Mouse (Mus musculus) kidney, adult 11 months (tissue): ENCODE measurements at regions not wholly inside any gene's neighbourhood (a gene's known extent, or its start where the extent isn't known, plus 50 kb on each side); places are given as distances from the start of the nearest gene placed in this dataset.
"Not testable (repeated sequence)": the region's sequence is repeated elsewhere in the genome, so short reads cannot be mapped to it uniquely, and the experiment has no call there.

Source experiments
- DNase-seq: peaks from one replicate; pipeline ENCODE4 v3.0.0; 2022

GRCm38 (mm10) chr2:10658317-10658716 is 288.0 kb downstream of the Sfmbt2 start:
- DNase-seq = no peak

- DNase-seq = not testable (repeated sequence)
These were observed 297.6 kb downstream of the Sfmbt2 start for GRCm38 (mm10) chr2:10667915-10668314.

- no peak for DNase-seq
These were observed 300.4 kb downstream of the Sfmbt2 start for GRCm38 (mm10) chr2:10670423-10671298.

- no peak for DNase-seq
These were observed 301.0 kb downstream of the Sfmbt2 start for GRCm38 (mm10) chr2:10671299-10671632.

DNA sequence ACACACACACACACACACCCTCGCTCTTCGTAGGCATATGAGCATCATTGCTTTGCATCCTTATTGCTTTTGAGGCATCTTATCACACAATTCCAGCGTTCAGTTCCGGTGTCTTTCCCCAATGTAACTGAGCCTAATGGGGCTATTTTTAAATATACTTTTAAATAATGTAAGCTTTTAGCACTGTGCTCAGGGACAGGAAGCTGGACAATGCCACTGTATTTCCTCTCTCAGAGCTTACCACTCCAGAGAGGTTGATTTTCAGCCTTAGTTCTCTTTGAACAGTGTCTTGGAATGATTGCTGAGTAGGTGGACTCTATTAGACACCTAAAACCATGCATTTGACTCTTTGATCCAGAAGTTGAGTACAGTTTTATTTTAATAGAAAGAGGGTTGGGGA is 301.9 kb downstream of the Sfmbt2 start:
- DNase-seq = no peak

- peak; percentile 5 for DNase-seq
These were observed 304.5 kb downstream of the Sfmbt2 start for GRCm38 (mm10) chr2:10674738-10675349.

GRCm38 (mm10) chr2:10701459-10701858 is 331.1 kb downstream of the Sfmbt2 start:
- no peak for DNase-seq

DNA sequence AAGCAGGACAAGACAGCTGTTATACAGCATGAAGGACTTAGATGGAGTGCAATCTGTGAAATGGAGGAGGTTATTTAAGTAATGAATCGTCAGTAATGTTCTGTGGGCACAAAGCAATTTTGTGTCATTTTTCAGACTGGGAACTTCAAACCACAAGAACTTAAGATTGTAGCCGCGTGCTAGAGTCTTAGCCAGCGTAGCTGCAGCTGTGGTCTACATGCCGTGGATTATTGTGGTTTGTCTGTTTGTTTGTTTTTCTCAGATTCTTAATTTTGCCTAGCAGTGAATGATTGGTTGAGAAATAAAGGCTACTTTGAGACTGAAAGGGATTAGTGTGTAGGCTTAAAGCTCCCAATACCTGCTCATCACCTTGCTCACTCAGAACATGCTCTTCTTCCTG is 348.1 kb downstream of the Sfmbt2 start:
- DNase-seq = no peak

DNA sequence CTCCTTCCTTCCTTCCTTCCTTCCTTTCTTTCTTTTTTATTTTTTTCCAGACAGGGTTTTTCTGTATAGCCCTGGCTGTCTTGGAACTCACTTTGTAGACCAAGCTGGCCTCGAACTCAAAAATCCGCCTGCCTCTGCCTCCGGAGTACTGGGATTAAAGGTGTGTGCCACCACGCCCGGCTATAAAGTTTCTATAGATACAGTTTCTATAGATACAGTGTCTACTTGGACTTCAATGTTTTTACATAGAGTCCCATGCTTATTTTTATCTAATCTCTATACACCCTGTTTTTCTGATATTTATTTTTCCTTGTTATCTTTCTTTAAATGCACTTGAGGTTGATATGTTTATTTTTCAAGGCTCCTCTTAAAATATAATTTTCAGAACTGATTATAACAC is 364.0 kb downstream of the Sfmbt2 start:
- not testable (repeated sequence) for DNase-seq

DNA sequence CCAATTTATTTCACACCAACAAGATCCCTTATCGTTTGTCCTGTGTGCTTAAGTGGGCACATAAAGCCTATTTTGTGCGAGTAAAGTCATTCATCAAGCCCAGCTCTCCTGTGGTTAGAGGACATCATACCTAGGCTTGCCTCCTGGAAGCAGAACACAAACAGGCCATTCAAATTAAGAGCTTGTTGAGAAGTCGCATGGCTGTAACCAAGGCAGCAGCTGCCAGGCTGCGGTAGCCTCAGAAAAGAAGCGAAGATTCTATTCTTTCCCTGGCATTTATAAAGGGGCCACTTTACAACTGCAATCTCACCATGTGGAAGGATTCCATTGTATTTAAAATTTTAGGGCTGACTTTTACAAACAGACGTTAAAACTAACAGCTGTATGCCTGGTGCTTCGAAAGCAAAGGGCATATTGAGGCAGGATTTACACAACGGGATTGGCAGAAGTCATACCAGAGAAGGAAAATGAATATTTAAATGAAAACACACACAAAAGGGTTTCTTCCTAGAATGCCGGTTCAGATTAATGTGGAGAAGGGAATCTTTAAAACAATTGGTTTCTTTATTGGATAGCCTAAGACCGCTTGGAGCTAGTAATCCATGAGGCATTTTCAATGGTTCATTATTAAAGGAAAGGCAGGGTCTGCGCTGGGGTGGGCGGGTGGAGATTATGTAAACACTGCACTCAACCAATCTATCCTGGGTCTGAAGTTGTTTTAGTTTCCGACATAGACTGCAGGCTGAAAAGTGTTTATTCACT is 366.6 kb downstream of the Sfmbt2 start:
- no peak for DNase-seq

GRCm38 (mm10) chr2:10737458-10737775 is 367.1 kb downstream of the Sfmbt2 start:
- no peak for DNase-seq

DNA sequence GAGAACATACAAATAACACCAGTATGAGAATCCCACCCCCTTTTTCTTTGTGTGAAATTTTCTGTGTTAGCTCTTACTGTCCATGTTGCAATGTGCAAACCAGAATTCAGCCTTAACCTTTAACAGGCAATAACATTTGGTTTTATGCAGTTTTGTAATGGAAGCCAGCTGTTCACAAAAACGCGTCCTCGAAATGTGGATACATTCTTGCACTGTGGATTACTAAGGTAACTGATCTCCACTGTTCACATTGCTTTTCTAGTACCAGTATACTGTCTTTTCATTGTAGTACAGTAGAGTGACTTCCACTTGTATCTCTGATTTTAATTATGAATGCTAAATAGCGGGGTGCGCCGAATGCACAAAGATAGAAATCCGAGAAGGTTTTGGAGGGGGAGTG is 374.8 kb downstream of the Sfmbt2 start:
- DNase-seq = no peak

- no peak for DNase-seq
These were observed 385.1 kb downstream of the Sfmbt2 start for GRCm38 (mm10) chr2:10755375-10755774.

DNA sequence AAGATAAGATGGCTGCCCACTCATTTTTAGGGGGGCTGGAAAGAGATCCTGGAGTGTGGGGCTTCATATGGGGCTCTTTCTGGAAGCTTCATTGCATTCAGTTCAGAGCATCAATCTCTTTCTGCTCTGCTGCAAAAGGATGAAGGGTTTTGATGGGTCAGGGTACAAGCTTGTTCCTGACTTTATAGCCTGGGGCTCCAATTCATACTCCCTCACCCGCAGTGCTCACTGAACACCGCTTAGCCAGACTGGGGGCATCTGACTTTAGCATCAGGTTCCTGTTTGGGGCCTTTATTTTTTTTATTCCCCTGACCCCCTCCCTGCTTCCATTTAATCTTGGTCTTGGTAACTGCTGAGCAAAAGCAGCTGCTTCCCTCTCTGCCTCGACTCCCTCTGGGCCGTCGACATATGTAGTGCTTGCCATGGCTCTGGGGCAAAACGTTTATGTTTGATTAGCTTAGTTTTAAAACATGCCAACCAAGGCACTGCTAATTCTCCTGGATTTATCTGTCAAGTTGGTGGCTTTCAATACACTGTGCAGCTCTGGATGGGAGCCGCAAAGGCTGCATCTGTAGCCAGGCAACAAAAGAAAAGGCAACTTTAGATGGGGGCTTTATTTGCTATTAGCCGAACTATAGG is 387.0 kb downstream of the Sfmbt2 start:
- DNase-seq = no peak

DNA sequence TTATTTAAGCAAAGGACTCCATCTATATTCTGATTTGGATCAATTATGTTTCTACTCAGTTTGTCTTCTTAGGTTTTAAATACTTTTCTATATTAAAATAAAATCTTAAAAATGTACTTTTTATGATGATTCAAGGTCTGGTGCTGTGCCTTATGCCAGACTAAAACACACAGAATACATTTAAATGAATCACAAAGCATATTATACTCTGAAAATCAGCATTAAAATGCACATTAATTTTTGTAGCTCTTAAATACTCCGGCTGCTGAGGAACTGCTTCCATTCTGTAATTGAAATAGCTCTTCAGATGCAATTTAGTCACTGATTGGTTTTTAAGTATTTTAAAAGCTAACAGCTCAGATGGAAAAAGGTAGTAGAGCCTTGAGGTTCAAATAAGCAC is 387.6 kb downstream of the Sfmbt2 start:
- no peak for DNase-seq

DNA sequence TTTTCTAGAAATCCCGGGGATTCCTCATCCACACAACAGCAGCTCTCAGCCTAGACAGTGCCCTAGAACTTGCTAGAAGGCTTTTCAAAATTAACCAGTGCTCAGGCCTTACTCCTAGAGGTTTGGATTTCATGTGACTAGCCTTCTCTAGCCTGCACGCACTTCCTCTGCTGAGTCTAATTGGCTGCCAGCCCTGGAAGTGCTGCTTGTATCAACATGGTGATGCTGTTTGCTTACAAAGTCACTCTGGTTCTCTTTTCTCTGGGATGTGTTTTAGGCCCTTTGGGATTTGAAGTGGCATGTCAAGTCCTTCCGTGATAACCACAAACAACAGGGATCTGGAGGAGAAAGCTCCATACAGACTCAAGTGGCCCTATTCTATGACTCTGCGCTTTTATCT is 391.9 kb downstream of the Sfmbt2 start:
- DNase-seq = no peak

- no peak for DNase-seq
These were observed 388.8 kb upstream of the Prkcq start for GRCm38 (mm10) chr2:10783071-10783470.

GRCm38 (mm10) chr2:10783594-10783993 is 388.3 kb upstream of the Prkcq start:
- no peak for DNase-seq

GRCm38 (mm10) chr2:10784266-10784665 is 387.6 kb upstream of the Prkcq start:
- no peak for DNase-seq

DNA sequence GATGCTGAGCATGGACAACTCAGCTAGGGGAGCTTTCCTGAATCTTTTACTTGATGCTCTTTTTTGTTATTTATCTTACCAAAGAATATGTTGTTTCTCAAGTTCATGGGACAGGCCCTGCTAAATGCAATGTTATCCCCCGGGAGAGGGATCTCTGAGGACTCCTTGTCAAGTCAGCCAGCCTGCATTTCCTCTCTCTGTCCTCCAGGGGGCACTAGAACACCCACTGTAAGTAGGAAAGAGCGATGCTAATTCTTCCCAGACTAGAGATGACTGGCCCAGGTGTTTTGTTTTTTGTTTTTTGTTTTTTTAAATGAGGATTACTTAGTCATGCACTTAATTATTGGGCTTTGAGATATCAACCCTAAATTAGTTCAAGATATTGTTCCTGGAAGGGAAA is 386.8 kb upstream of the Prkcq start:
- peak; percentile 11 for DNase-seq

DNA sequence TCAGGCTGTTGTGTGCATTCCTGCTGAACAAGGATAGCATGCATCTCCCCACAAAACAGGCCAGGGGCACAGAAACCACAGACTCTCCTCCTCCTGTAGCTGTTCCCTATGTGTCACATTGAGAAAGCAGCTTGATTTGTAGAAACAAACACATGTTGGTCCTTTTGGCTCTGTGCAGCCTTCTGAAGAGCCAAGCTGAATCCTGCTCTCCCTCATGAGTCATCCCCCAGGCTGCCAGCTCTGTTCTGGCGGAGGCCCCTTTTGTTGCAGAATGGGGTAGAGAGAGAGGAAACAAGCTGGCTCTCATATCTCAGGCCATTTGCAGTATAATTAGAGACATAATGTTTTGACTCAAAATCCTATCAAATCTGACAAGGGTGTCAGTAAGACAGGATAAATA is 383.4 kb upstream of the Prkcq start:
- DNase-seq = no peak

DNA sequence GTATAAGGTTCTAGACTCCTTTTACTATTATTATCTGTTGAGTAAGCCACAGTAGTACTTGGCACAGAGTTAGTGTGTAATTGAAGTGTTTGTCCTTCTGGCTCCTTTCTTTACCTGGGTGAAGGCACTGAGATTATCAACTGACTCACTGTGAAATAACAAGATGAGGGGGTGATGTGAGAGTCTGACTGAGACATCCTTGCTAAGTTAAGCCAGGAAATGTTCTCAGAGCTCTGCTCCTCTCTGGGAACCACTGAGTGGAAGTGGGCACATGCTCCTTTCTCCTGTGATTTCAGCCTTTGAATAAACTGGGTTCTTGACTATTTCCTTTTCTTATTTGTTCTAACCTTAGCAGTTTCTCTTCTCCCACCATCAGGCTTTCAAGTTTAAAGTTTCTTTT is 380.7 kb upstream of the Prkcq start:
- DNase-seq = no peak

DNA sequence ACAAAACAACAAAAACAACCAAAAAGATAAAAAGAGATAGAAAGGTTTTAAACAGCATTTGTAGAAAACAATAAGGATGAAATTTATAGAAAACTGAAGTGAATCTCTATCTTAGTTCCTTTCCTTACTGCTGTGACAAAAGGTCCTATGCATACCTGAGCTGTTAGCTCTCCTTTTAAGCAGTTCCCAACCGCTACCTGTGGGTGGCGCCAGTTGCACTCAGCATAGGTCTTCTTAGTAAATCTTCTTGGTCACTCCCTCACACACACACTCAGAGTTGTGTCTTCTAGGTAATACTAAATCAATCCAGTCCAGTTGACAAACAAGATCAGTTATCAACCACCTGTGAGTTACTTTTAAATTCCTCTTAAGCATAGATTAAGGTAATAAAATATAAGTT is 355.5 kb upstream of the Prkcq start:
- DNase-seq = no peak
